Mouse (Mus musculus) neural tube, embryonic 14.5 days (tissue): ENCODE measurements at regions not wholly inside any gene's neighbourhood (a gene's known extent, or its start where the extent isn't known, plus 50 kb on each side); places are given as distances from the start of the nearest gene placed in this dataset.

Experiments
- ATAC-seq: fragments of 200-750 bp; cut with Nextera tagmentation; 2 replicates; pipeline ENCODE4 v1.8.0; 2017; ENCODE audit warnings: low read depth, mild to moderate bottlenecking, moderate TSS enrichment, moderate library complexity
- H3K27ac ChIP-seq: fragments of 300-500 bp; sonication (generic); 2 replicates; pipeline ENCODE4 v1.5.1; 2014; ENCODE audit warnings: low read depth, mild to moderate bottlenecking, control low read depth, low read length, moderate library complexity, mixed read lengths
- H3K27me3 ChIP-seq: fragments of 300-500 bp; sonication (generic); 2 replicates; pipeline ENCODE4 v1.6.1; 2014; ENCODE audit warnings: low read length; ENCODE audit not compliant: control insufficient read depth, insufficient read depth
- H3K36me3 ChIP-seq: fragments of 300-500 bp; sonication (generic); 2 replicates; pipeline ENCODE4 v1.6.1; 2014; ENCODE audit warnings: low read length, mixed read lengths; ENCODE audit not compliant: control insufficient read depth, insufficient read depth
- H3K4me1 ChIP-seq: fragments of 300-500 bp; sonication (generic); 2 replicates; pipeline ENCODE4 v1.6.1; 2014; ENCODE audit warnings: low read length; ENCODE audit not compliant: control insufficient read depth, insufficient read depth
- H3K4me2 ChIP-seq: fragments of 300-500 bp; sonication (generic); 2 replicates; pipeline ENCODE4 v1.6.1; 2014; ENCODE audit warnings: mild to moderate bottlenecking, low read depth, low read length, control low read depth
- H3K4me3 ChIP-seq: fragments of 300-500 bp; sonication (generic); 2 replicates; pipeline ENCODE4 v1.5.1; 2014; ENCODE audit warnings: low read depth, low read length, control low read depth, mixed read lengths
- H3K9ac ChIP-seq: fragments of 300-500 bp; sonication (generic); replicated peaks from 2 replicates; pipeline ENCODE4 v1.6.1; 2014; ENCODE audit warnings: low read depth, mild to moderate bottlenecking, control low read depth, low read length, mixed read lengths
- H3K9me3 ChIP-seq: fragments of 300-500 bp; sonication (generic); 2 replicates; pipeline ENCODE4 v1.6.1; 2016; ENCODE audit warnings: low read length; ENCODE audit not compliant: control insufficient read depth
- WGBS: fragments of 180-500 bp; shearing (Covaris S2); extraction: QIAGEN DNeasy Blood & Tissue Kit; methylation state at CpG from one replicate; pipeline ENCODE4 v1.1.7; 2014; 5-methylcytosine and 5-hydroxymethylcytosine counted together

GRCm38 (mm10) chr7:90042364-90042763, 61.6 kb upstream of the Eed start:
- Histone ChIP-seq H3K9me3 (no peaks in the 10 kb centered on the region), H3K4me2 (no peak overlapping the region), H3K27ac (no peak overlapping the region), H3K4me1 (no peaks in the 10 kb centered on the region), H3K4me3 (no peak overlapping the region), H3K36me3 (no peaks in the 10 kb centered on the region), H3K9ac (no peak overlapping the region), H3K27me3 (no peaks in the 10 kb centered on the region)
- WGBS: 81% methylated on average over 7 of the region's 7 CpGs
- no peak for ATAC-seq

- H3K4me3 ChIP-seq: no peak overlapping the region
- no peaks in the 10 kb centered on the region for H3K9me3 ChIP-seq
Measured at GRCm38 (mm10) chr7:90043526-90043925, 62.7 kb upstream of the Eed start.

DNA sequence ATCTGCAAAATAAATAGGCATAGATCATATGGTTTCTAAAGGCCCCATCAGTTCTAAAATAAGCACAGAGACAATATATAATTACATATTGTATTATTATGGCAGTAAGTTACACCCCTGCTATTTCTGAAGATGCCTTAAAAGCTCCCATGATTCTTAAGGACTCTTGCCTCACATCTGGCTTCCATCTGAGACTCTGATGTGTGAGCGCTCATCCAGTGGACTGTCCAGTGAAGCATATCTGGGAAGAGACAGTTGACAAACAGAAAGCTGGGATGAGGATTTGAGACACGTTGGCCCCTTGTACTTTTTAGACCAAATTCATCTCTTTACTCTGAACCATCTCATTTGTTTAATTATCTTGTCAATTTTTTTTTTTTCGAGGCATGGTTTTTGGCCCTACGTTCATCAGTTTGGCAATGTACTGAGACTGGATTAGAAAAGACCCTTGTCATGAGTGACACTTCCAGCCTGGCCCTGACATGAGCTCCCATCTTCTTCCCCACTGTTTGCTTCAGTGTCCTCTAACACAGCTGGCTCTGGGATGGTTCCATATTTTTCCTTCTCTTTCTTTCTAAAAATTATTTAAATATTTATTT, 63.4 kb upstream of the Eed start:
- H3K4me1 ChIP-seq: no peaks in the 10 kb centered on the region
- no peak overlapping the region for H3K27ac ChIP-seq
- ATAC-seq: no peak
- no peak overlapping the region for H3K9ac ChIP-seq
- no peaks in the 10 kb centered on the region for H3K9me3 ChIP-seq
- H3K4me2 ChIP-seq: no peak overlapping the region
- H3K27me3 ChIP-seq: no peaks in the 10 kb centered on the region
- no peak overlapping the region for H3K4me3 ChIP-seq
- no peaks in the 10 kb centered on the region for H3K36me3 ChIP-seq
- WGBS: 91% methylated on average over 4 of the region's 4 CpGs

More at GRCm38 (mm10) chr7:90043526-90043925, 62.7 kb upstream of the Eed start:
- Histone ChIP-seq H3K4me1 (no peaks in the 10 kb centered on the region), H3K27ac (no peak overlapping the region), H3K27me3 (no peaks in the 10 kb centered on the region), H3K36me3 (no peaks in the 10 kb centered on the region), H3K9ac (no peak overlapping the region), H3K4me2 (no peak overlapping the region)
- 83% methylated on average over 8 of the region's 8 CpGs for WGBS
- no peak for ATAC-seq

GRCm38 (mm10) chr7:90045208-90045800, 64.5 kb upstream of the Eed start:
- 78% methylated on average over 4 of the region's 4 CpGs for WGBS

GRCm38 (mm10) chr7:90046228-90046627, 65.4 kb upstream of the Eed start:
- H3K9me3 ChIP-seq: no peaks in the 10 kb centered on the region
- no peak overlapping the region for H3K27ac ChIP-seq
- WGBS: 93% methylated on average over 3 of the region's 3 CpGs
- no peak for ATAC-seq
- H3K4me1 ChIP-seq: no peaks in the 10 kb centered on the region
- no peaks in the 10 kb centered on the region for H3K27me3 ChIP-seq
- H3K36me3 ChIP-seq: no peaks in the 10 kb centered on the region
- no peak overlapping the region for H3K4me2 ChIP-seq
- H3K9ac ChIP-seq: no peak overlapping the region
- H3K4me3 ChIP-seq: no peak overlapping the region

More at GRCm38 (mm10) chr7:90045208-90045800, 64.5 kb upstream of the Eed start:
- no peak for ATAC-seq
- Histone ChIP-seq H3K9me3 (no peaks in the 10 kb centered on the region), H3K27ac (no peak overlapping the region), H3K4me3 (no peak overlapping the region), H3K4me1 (no peaks in the 10 kb centered on the region), H3K36me3 (no peaks in the 10 kb centered on the region), H3K27me3 (no peaks in the 10 kb centered on the region), H3K4me2 (no peak overlapping the region), H3K9ac (no peak overlapping the region)

- H3K4me2 ChIP-seq: no peak overlapping the region
- no peaks in the 10 kb centered on the region for H3K36me3 ChIP-seq
- no peaks in the 10 kb centered on the region for H3K9me3 ChIP-seq
- no peak overlapping the region for H3K27ac ChIP-seq
- H3K4me3 ChIP-seq: no peak overlapping the region
- 94% methylated on average over 4 of the region's 4 CpGs for WGBS
- no peak for ATAC-seq
- H3K4me1 ChIP-seq: no peaks in the 10 kb centered on the region
- no peaks in the 10 kb centered on the region for H3K27me3 ChIP-seq
- H3K9ac ChIP-seq: no peak overlapping the region
Measured at GRCm38 (mm10) chr7:90046862-90047261, 66.1 kb upstream of the Eed start.

DNA sequence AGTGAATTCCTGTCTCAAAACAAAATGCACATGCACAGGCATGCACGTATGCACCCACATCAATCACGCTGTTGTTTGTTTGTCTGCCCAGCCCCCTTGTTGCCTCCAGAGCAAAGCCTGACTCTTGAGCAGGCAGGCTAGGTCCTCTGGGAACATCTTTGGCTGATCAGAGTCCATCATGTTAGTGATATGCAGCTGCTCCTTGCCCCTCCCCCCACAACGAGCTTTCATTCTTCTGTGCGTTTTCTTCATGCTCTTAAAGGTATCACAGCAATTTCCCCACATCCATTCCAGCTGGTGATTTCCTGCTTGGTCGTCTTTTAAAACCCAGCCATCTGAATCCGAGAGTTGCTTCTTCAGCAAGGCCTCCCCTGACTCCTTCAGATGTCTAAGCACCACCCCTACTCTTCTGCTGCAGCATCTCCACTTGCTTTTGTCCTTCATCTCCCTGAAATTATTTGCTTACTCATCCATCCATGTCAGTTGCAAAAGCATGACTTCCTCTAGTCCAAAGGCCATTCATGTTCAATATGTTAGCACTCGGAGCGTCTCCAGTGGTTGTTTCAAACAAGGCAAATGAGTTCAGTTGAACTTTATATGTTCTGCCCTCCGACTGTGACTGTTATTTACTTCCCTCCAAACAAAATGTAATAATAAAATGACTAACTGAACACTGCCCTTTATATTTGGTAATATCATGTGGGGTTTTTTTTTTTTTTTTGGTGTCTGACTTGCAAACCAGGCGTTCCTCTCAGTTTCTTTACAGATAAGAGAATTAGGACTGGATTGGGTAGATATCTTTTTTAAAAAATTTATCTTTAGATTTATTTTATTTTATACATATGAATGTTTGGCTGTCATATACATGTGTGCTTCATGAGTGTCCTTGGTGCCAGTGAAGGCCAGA, 67.9 kb upstream of the Eed start:
- no peak overlapping the region for H3K27ac ChIP-seq
- no peaks in the 10 kb centered on the region for H3K36me3 ChIP-seq
- no peak overlapping the region for H3K4me3 ChIP-seq
- no peak overlapping the region for H3K4me2 ChIP-seq
- H3K4me1 ChIP-seq: no peaks in the 10 kb centered on the region
- WGBS: 62% methylated on average over 10 of the region's 10 CpGs
- ATAC-seq: no peak
- no peaks in the 10 kb centered on the region for H3K9me3 ChIP-seq
- H3K9ac ChIP-seq: no peak overlapping the region
- H3K27me3 ChIP-seq: no peaks in the 10 kb centered on the region

DNA sequence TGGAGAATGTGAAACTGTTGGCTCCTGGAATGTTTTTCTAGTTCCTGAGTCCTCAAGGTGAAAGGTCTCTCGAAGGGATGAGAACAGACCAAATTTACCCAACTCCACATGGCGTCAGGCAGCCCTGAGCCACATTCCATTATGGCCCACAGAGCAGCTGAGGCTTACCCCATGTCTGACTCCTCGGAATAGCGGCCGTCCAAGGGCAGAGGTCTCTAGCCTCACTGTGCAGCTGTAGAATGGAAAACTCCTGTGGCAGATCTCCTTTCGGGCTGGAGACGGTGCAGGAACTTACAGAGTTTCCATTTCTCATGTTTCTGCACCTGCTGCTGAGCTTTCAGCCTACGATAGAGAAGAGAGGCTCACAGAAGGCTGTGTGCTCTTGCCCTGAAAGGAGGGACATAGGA, 69.1 kb upstream of the Eed start:
- H3K27me3 ChIP-seq: no peaks in the 10 kb centered on the region
- 86% methylated on average over 8 of the region's 8 CpGs for WGBS
- H3K4me3 ChIP-seq: no peak overlapping the region
- no peaks in the 10 kb centered on the region for H3K4me1 ChIP-seq
- H3K9ac ChIP-seq: no peak overlapping the region
- H3K27ac ChIP-seq: no peak overlapping the region
- H3K9me3 ChIP-seq: no peaks in the 10 kb centered on the region
- H3K4me2 ChIP-seq: no peak overlapping the region
- ATAC-seq: no peak
- H3K36me3 ChIP-seq: no peaks in the 10 kb centered on the region
